Mouse (Mus musculus): ENCODE results near the gene Wee1. TPM values are rescaled to one million over a fixed set of nuclear protein-coding genes. Genes with fewer than 3 reads are reported as not detected.
A peak's percentile ranks its signal among the peaks of the same experiment; 100 is the strongest.

Gene Wee1
- polyA plus RNA-seq, 1 experiment, result 8.3 TPM

- Histone ChIP-seq H3K4me3 (ENCODE audit: low read depth, low read length) (no peak overlapping the region), H3K27ac (ENCODE audit: insufficient read depth, low read depth, low read length) (no peak overlapping the region), H3K36me3 (ENCODE audit: control insufficient read depth, insufficient read depth, low read length) (no peaks in the 10 kb centered on the region), H3K4me1 (ENCODE audit: control insufficient read depth, insufficient read depth, insufficient read length, low read length) (no peaks in the 10 kb centered on the region), H3K27me3 (ENCODE audit: control insufficient read depth, insufficient read depth, low read length) (no peaks in the 10 kb centered on the region)
- WGBS, result 95% methylated on average over 6 of the region's 6 CpGs
- no peak for TF ChIP-seq CTCF (IDR thresholded peaks at IDR 0.05; ENCODE audit: extremely low read depth, insufficient read length, insufficient replicate concordance, low read depth, low read length)
- TF ChIP-seq POLR2A (IDR thresholded peaks at IDR 0.05; ENCODE audit: low read depth, low read length), result no peak
These were observed 41.2 kb downstream of the Wee1 start for GRCm38 (mm10) chr7:110163024-110163423.

- no peaks in the 10 kb centered on the region for H3K4me1 ChIP-seq (ENCODE audit: control insufficient read depth, insufficient read depth, insufficient read length, low read length)
- H3K4me3 ChIP-seq (ENCODE audit: low read depth, low read length), result peak overlapping the region; percentile 63
- under 1% methylated on average over 24 of the region's 24 CpGs for WGBS
- no peaks in the 10 kb centered on the region for H3K36me3 ChIP-seq (ENCODE audit: control insufficient read depth, insufficient read depth, low read length)
- H3K27me3 ChIP-seq (ENCODE audit: control insufficient read depth, insufficient read depth, low read length), result no peaks in the 10 kb centered on the region
- peak overlapping the region; percentile 79 for H3K27ac ChIP-seq (ENCODE audit: insufficient read depth, low read depth, low read length)
- TF ChIP-seq POLR2A (IDR thresholded peaks at IDR 0.05; ENCODE audit: low read depth, low read length), result no peak
- TF ChIP-seq CTCF (IDR thresholded peaks at IDR 0.05; ENCODE audit: extremely low read depth, insufficient read length, insufficient replicate concordance, low read depth, low read length), result peak; percentile 85; the same call in 1 of the 2 replicates
These were observed 42.3 kb downstream of the Wee1 start for GRCm38 (mm10) chr7:110164103-110164681.

GRCm38 (mm10) chr7:110164712-110165122 is 42.9 kb downstream of the Wee1 start:
- no peaks in the 10 kb centered on the region for H3K36me3 ChIP-seq (ENCODE audit: control insufficient read depth, insufficient read depth, low read length)
- H3K4me3 ChIP-seq (ENCODE audit: low read depth, low read length), result peak overlapping the region; percentile 63
- TF ChIP-seq CTCF (IDR thresholded peaks at IDR 0.05; ENCODE audit: extremely low read depth, insufficient read length, insufficient replicate concordance, low read depth, low read length) (peak; percentile 93), POLR2A (IDR thresholded peaks at IDR 0.05; ENCODE audit: low read depth, low read length) (peak; percentile 46; the same call in 1 of the 2 replicates)
- H3K27ac ChIP-seq (ENCODE audit: insufficient read depth, low read depth, low read length), result peak overlapping the region; percentile 79
- no peaks in the 10 kb centered on the region for H3K27me3 ChIP-seq (ENCODE audit: control insufficient read depth, insufficient read depth, low read length)
- WGBS, result under 1% methylated on average over 20 of the region's 20 CpGs
- H3K4me1 ChIP-seq (ENCODE audit: control insufficient read depth, insufficient read depth, insufficient read length, low read length), result no peaks in the 10 kb centered on the region

DNA sequence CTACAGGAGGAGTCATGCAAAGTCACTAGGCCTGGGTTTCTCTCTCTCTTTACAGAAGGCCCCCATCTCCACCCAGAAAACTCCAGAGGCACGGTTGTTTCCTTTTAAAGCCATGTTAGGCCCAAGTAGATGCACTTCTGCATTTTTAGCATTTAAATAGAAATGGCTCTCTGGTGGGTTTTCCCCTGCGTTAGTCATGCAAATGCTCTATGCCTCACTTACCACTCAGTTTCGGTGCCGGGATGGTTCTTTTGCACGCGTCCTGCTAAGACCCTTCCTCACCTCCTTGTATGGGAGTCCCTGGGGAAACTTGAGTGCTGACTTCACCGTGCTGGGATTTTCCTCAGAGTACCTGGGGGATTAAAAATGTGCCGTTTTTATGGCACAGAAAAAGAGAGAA is 44.4 kb downstream of the Wee1 start:
- Histone ChIP-seq H3K27me3 (ENCODE audit: control insufficient read depth, insufficient read depth, low read length) (no peaks in the 10 kb centered on the region), H3K27ac (ENCODE audit: insufficient read depth, low read depth, low read length) (no peak overlapping the region), H3K4me3 (ENCODE audit: low read depth, low read length) (no peak overlapping the region), H3K36me3 (ENCODE audit: control insufficient read depth, insufficient read depth, low read length) (no peaks in the 10 kb centered on the region), H3K4me1 (ENCODE audit: control insufficient read depth, insufficient read depth, insufficient read length, low read length) (no peaks in the 10 kb centered on the region)
- WGBS, result 80% methylated on average over 8 of the region's 8 CpGs
- no peak for TF ChIP-seq CTCF (IDR thresholded peaks at IDR 0.05; ENCODE audit: extremely low read depth, insufficient read length, insufficient replicate concordance, low read depth, low read length)
- no peak for TF ChIP-seq POLR2A (IDR thresholded peaks at IDR 0.05; ENCODE audit: low read depth, low read length)

- Histone ChIP-seq H3K36me3 (ENCODE audit: control insufficient read depth, insufficient read depth, low read length) (no peaks in the 10 kb centered on the region), H3K27me3 (ENCODE audit: control insufficient read depth, insufficient read depth, low read length) (no peaks in the 10 kb centered on the region), H3K27ac (ENCODE audit: insufficient read depth, low read depth, low read length) (no peak overlapping the region), H3K4me3 (ENCODE audit: low read depth, low read length) (no peak overlapping the region), H3K4me1 (ENCODE audit: control insufficient read depth, insufficient read depth, insufficient read length, low read length) (no peaks in the 10 kb centered on the region)
- 90% methylated on average over 7 of the region's 7 CpGs for WGBS
- TF ChIP-seq CTCF (IDR thresholded peaks at IDR 0.05; ENCODE audit: extremely low read depth, insufficient read length, insufficient replicate concordance, low read depth, low read length) (no peak), POLR2A (IDR thresholded peaks at IDR 0.05; ENCODE audit: low read depth, low read length) (no peak)
These were observed 57.4 kb downstream of the Wee1 start for GRCm38 (mm10) chr7:110179208-110179607.

GRCm38 (mm10) chr7:110180613-110181012 is 58.8 kb downstream of the Wee1 start:
- Histone ChIP-seq H3K4me1 (ENCODE audit: control insufficient read depth, insufficient read depth, insufficient read length, low read length) (no peaks in the 10 kb centered on the region), H3K27ac (ENCODE audit: insufficient read depth, low read depth, low read length) (no peak overlapping the region), H3K27me3 (ENCODE audit: control insufficient read depth, insufficient read depth, low read length) (no peaks in the 10 kb centered on the region), H3K4me3 (ENCODE audit: low read depth, low read length) (no peak overlapping the region), H3K36me3 (ENCODE audit: control insufficient read depth, insufficient read depth, low read length) (no peaks in the 10 kb centered on the region)
- TF ChIP-seq POLR2A (IDR thresholded peaks at IDR 0.05; ENCODE audit: low read depth, low read length), result no peak
- TF ChIP-seq CTCF (IDR thresholded peaks at IDR 0.05; ENCODE audit: extremely low read depth, insufficient read length, insufficient replicate concordance, low read depth, low read length), result no peak

GRCm38 (mm10) chr7:110181446-110181845 is 59.6 kb downstream of the Wee1 start:
- no peak overlapping the region for H3K27ac ChIP-seq (ENCODE audit: insufficient read depth, low read depth, low read length)
- H3K4me1 ChIP-seq (ENCODE audit: control insufficient read depth, insufficient read depth, insufficient read length, low read length), result no peaks in the 10 kb centered on the region
- no peaks in the 10 kb centered on the region for H3K27me3 ChIP-seq (ENCODE audit: control insufficient read depth, insufficient read depth, low read length)
- 79% methylated on average over 8 of the region's 8 CpGs for WGBS
- H3K36me3 ChIP-seq (ENCODE audit: control insufficient read depth, insufficient read depth, low read length), result no peaks in the 10 kb centered on the region
- TF ChIP-seq POLR2A (IDR thresholded peaks at IDR 0.05; ENCODE audit: low read depth, low read length) (no peak), CTCF (IDR thresholded peaks at IDR 0.05; ENCODE audit: extremely low read depth, insufficient read length, insufficient replicate concordance, low read depth, low read length) (no peak)
- H3K4me3 ChIP-seq (ENCODE audit: low read depth, low read length), result no peak overlapping the region

Measured in small intestine, adult 2 months (tissue).